Mouse (Mus musculus) forebrain, embryonic 15.5 days (tissue): ENCODE measurements around the gene Rad51b. TPM values are rescaled to one million over a fixed set of nuclear protein-coding genes. Genes with fewer than 3 reads are reported as not detected.

Source experiments
- ATAC-seq: fragments of 200-750 bp; cut with Nextera tagmentation; replicated peaks from 2 replicates; pipeline ENCODE4 v1.8.0; 2017; ENCODE audit warnings: mild to moderate bottlenecking, moderate TSS enrichment, moderate library complexity
- H3K27ac ChIP-seq: fragments of 300-500 bp; sonication (generic); replicated peaks from 2 replicates; pipeline ENCODE4 v1.5.1; 2015; ENCODE audit warnings: mild to moderate bottlenecking, inconsistent platforms
- H3K27me3 ChIP-seq: fragments of 300-500 bp; sonication (generic); 2 replicates; pipeline ENCODE4 v1.6.1; 2015; ENCODE audit warnings: inconsistent platforms
- H3K36me3 ChIP-seq: fragments of 300-500 bp; sonication (generic); 2 replicates; pipeline ENCODE4 v1.6.1; 2015; ENCODE audit warnings: mild to moderate bottlenecking, inconsistent platforms
- H3K4me1 ChIP-seq: fragments of 300-500 bp; sonication (generic); 2 replicates; pipeline ENCODE4 v1.6.1; 2015; ENCODE audit warnings: inconsistent platforms
- H3K4me2 ChIP-seq: fragments of 300-500 bp; sonication (generic); replicated peaks from 2 replicates; pipeline ENCODE4 v1.6.1; 2015; ENCODE audit warnings: mild to moderate bottlenecking, inconsistent platforms
- H3K4me3 ChIP-seq: fragments of 300-500 bp; sonication (generic); 2 replicates; pipeline ENCODE4 v1.5.1; 2015; ENCODE audit warnings: mild to moderate bottlenecking, inconsistent platforms
- H3K9ac ChIP-seq: fragments of 300-500 bp; sonication (generic); replicated peaks from 2 replicates; pipeline ENCODE4 v1.6.1; 2015; ENCODE audit warnings: mild to moderate bottlenecking, inconsistent platforms
- H3K9me3 ChIP-seq: fragments of 300-500 bp; sonication (generic); 2 replicates; pipeline ENCODE4 v1.6.1; 2016; ENCODE audit warnings: inconsistent platforms
- WGBS: fragments of 180-500 bp; shearing (Covaris S2); methylation state at CpG from one replicate; pipeline ENCODE4 v1.1.7; 2015; ENCODE audit warnings: mixed read lengths; 5-methylcytosine and 5-hydroxymethylcytosine counted together
- polyA plus RNA-seq: library from polyadenylated mRNA; unstranded; fragments of >200 nt; fragmentation: Nextera tagmentation; extraction: Ambion mirVana; gene quantifications from 2 replicates; pipeline ENCODE4 v1.2.1, GENCODE M21; 2015

Gene Rad51b
- polyA plus RNA-seq, 1 experiment from 2014 or later: 3.0 TPM

- ATAC-seq: no peak
- Histone ChIP-seq H3K4me1 (no peaks in the 10 kb centered on the region), H3K9me3 (no peaks in the 10 kb centered on the region), H3K9ac (no peak overlapping the region), H3K4me2 (no peak overlapping the region), H3K4me3 (no peak overlapping the region), H3K36me3 (no peaks in the 10 kb centered on the region), H3K27me3 (no peaks in the 10 kb centered on the region), H3K27ac (no peak overlapping the region)
- WGBS: 92% methylated on average over 2 of the region's 2 CpGs
Measured at GRCm38 (mm10) chr12:79585336-79585735, 288.3 kb downstream of the Rad51b start.

- no peak overlapping the region for H3K9ac ChIP-seq
- no peak overlapping the region for H3K27ac ChIP-seq
- no peak overlapping the region for H3K4me2 ChIP-seq
- ATAC-seq: no peak
- no peak overlapping the region for H3K4me3 ChIP-seq
- H3K4me1 ChIP-seq: no peaks in the 10 kb centered on the region
- no peaks in the 10 kb centered on the region for H3K27me3 ChIP-seq
- H3K36me3 ChIP-seq: no peaks in the 10 kb centered on the region
- no peaks in the 10 kb centered on the region for H3K9me3 ChIP-seq
- WGBS: 96% methylated on average over 4 of the region's 4 CpGs
Measured at GRCm38 (mm10) chr12:79588831-79589230, 291.7 kb downstream of the Rad51b start.

- 29% methylated on average over 4 of the region's 4 CpGs for WGBS
- no peak overlapping the region for H3K9ac ChIP-seq
- no peak for ATAC-seq
- no peaks in the 10 kb centered on the region for H3K27me3 ChIP-seq
- H3K36me3 ChIP-seq: no peaks in the 10 kb centered on the region
- no peak overlapping the region for H3K4me3 ChIP-seq
- no peak overlapping the region for H3K27ac ChIP-seq
- no peaks in the 10 kb centered on the region for H3K4me1 ChIP-seq
- no peaks in the 10 kb centered on the region for H3K9me3 ChIP-seq
- H3K4me2 ChIP-seq: no peak overlapping the region
Measured at GRCm38 (mm10) chr12:79592206-79592605, 295.1 kb downstream of the Rad51b start.

GRCm38 (mm10) chr12:79596842-79597241 lies 299.8 kb downstream of the Rad51b start:
- H3K9ac ChIP-seq: no peak overlapping the region
- H3K4me2 ChIP-seq: no peak overlapping the region
- H3K27me3 ChIP-seq: no peaks in the 10 kb centered on the region
- H3K36me3 ChIP-seq: no peaks in the 10 kb centered on the region
- H3K27ac ChIP-seq: no peak overlapping the region
- H3K4me3 ChIP-seq: no peak overlapping the region
- H3K9me3 ChIP-seq: no peaks in the 10 kb centered on the region
- no peak for ATAC-seq
- no peaks in the 10 kb centered on the region; the same call in 1 of the 2 replicates for H3K4me1 ChIP-seq

- WGBS: 94% methylated on average over 2 of the region's 2 CpGs
- Histone ChIP-seq H3K9me3 (no peaks in the 10 kb centered on the region), H3K4me2 (no peak overlapping the region), H3K4me1 (no peaks in the 10 kb centered on the region; the same call in 1 of the 2 replicates), H3K9ac (no peak overlapping the region), H3K4me3 (no peak overlapping the region), H3K27ac (no peak overlapping the region), H3K27me3 (no peaks in the 10 kb centered on the region), H3K36me3 (no peaks in the 10 kb centered on the region)
- ATAC-seq: no peak
Measured at GRCm38 (mm10) chr12:79597351-79597750, 300.3 kb downstream of the Rad51b start.

GRCm38 (mm10) chr12:79597786-79598185 lies 300.7 kb downstream of the Rad51b start:
- H3K9me3 ChIP-seq: no peaks in the 10 kb centered on the region
- 81% methylated on average over 2 of the region's 2 CpGs for WGBS
- no peaks in the 10 kb centered on the region for H3K27me3 ChIP-seq

GRCm38 (mm10) chr12:79598496-79598895 lies 301.4 kb downstream of the Rad51b start:
- H3K36me3 ChIP-seq: no peaks in the 10 kb centered on the region
- H3K27ac ChIP-seq: no peak overlapping the region
- ATAC-seq: no peak
- no peak overlapping the region for H3K4me2 ChIP-seq
- H3K9me3 ChIP-seq: no peaks in the 10 kb centered on the region
- H3K27me3 ChIP-seq: no peaks in the 10 kb centered on the region
- no peaks in the 10 kb centered on the region; the same call in 1 of the 2 replicates for H3K4me1 ChIP-seq
- no peak overlapping the region for H3K4me3 ChIP-seq
- 71% methylated on average over 4 of the region's 4 CpGs for WGBS
- H3K9ac ChIP-seq: no peak overlapping the region

More at GRCm38 (mm10) chr12:79597786-79598185, 300.7 kb downstream of the Rad51b start:
- no peak for ATAC-seq
- H3K4me2 ChIP-seq: no peak overlapping the region
- H3K36me3 ChIP-seq: no peaks in the 10 kb centered on the region
- no peaks in the 10 kb centered on the region; the same call in 1 of the 2 replicates for H3K4me1 ChIP-seq
- no peak overlapping the region for H3K4me3 ChIP-seq
- no peak overlapping the region for H3K9ac ChIP-seq
- no peak overlapping the region for H3K27ac ChIP-seq

- Histone ChIP-seq H3K9me3 (no peaks in the 10 kb centered on the region), H3K4me1 (no peaks in the 10 kb centered on the region; the same call in 1 of the 2 replicates), H3K27me3 (no peaks in the 10 kb centered on the region), H3K4me3 (no peak overlapping the region), H3K27ac (no peak overlapping the region), H3K36me3 (no peaks in the 10 kb centered on the region), H3K9ac (no peak overlapping the region), H3K4me2 (no peak overlapping the region)
- 72% methylated on average over 2 of the region's 2 CpGs for WGBS
- no peak for ATAC-seq
Measured at GRCm38 (mm10) chr12:79598901-79599300, 301.8 kb downstream of the Rad51b start.

- no peak overlapping the region for H3K9ac ChIP-seq
- 38% methylated on average over 11 of the region's 11 CpGs for WGBS
- no peak for ATAC-seq
- H3K4me3 ChIP-seq: no peak overlapping the region
- H3K4me1 ChIP-seq: no peaks in the 10 kb centered on the region; the same call in 1 of the 2 replicates
- H3K4me2 ChIP-seq: no peak overlapping the region
- no peak overlapping the region; the same call in 1 of the 2 replicates for H3K27ac ChIP-seq
- H3K36me3 ChIP-seq: no peaks in the 10 kb centered on the region
- no peaks in the 10 kb centered on the region for H3K9me3 ChIP-seq
- no peaks in the 10 kb centered on the region for H3K27me3 ChIP-seq
Measured at GRCm38 (mm10) chr12:79600149-79600769, 303.2 kb downstream of the Rad51b start.

- Histone ChIP-seq H3K4me2 (no peak overlapping the region), H3K27ac (no peak overlapping the region), H3K9ac (no peak overlapping the region), H3K9me3 (no peaks in the 10 kb centered on the region), H3K4me1 (no peaks in the 10 kb centered on the region; the same call in 1 of the 2 replicates), H3K27me3 (no peaks in the 10 kb centered on the region), H3K4me3 (no peak overlapping the region), H3K36me3 (no peaks in the 10 kb centered on the region)
- WGBS: 80% methylated on average over 3 of the region's 3 CpGs
- ATAC-seq: no peak
Measured at GRCm38 (mm10) chr12:79602641-79603040, 305.6 kb downstream of the Rad51b start.

GRCm38 (mm10) chr12:79604850-79605249 lies 307.8 kb downstream of the Rad51b start:
- no peak for ATAC-seq
- Histone ChIP-seq H3K27ac (no peak overlapping the region), H3K4me1 (peaks cover 9% of the 10 kb centered on the region), H3K4me2 (no peak overlapping the region), H3K27me3 (no peaks in the 10 kb centered on the region), H3K9ac (no peak overlapping the region), H3K9me3 (no peaks in the 10 kb centered on the region), H3K4me3 (no peak overlapping the region), H3K36me3 (no peaks in the 10 kb centered on the region)
- 94% methylated on average over 2 of the region's 2 CpGs for WGBS

GRCm38 (mm10) chr12:79606197-79606631 lies 309.1 kb downstream of the Rad51b start:
- H3K4me1 ChIP-seq: peaks cover 16% of the 10 kb centered on the region
- no peak overlapping the region for H3K4me3 ChIP-seq
- no peaks in the 10 kb centered on the region for H3K27me3 ChIP-seq
- H3K36me3 ChIP-seq: no peaks in the 10 kb centered on the region
- ATAC-seq: no peak
- H3K27ac ChIP-seq: no peak overlapping the region
- H3K9me3 ChIP-seq: no peaks in the 10 kb centered on the region
- no peak overlapping the region for H3K9ac ChIP-seq
- 92% methylated on average over 11 of the region's 11 CpGs for WGBS
- no peak overlapping the region for H3K4me2 ChIP-seq
